Mouse (Mus musculus) bone marrow, adult 2 months (tissue): ENCODE results near the gene Ikzf1.

Experiments used
- CTCF ChIP-seq: fragments of 200-500 bp; IDR thresholded peaks from 2 replicates; pipeline ENCODE4 v1.5.1; 2011; ENCODE audit warnings: low read length, control low read depth; ENCODE audit not compliant: control insufficient read depth, insufficient read depth
- POLR2A ChIP-seq: fragments of 200-500 bp; IDR thresholded peaks from 2 replicates; pipeline ENCODE4 v1.6.1; 2011; ENCODE audit warnings: low read depth, mild to moderate bottlenecking, control low read depth, low read length, borderline replicate concordance; ENCODE audit not compliant: control insufficient read depth

DNA sequence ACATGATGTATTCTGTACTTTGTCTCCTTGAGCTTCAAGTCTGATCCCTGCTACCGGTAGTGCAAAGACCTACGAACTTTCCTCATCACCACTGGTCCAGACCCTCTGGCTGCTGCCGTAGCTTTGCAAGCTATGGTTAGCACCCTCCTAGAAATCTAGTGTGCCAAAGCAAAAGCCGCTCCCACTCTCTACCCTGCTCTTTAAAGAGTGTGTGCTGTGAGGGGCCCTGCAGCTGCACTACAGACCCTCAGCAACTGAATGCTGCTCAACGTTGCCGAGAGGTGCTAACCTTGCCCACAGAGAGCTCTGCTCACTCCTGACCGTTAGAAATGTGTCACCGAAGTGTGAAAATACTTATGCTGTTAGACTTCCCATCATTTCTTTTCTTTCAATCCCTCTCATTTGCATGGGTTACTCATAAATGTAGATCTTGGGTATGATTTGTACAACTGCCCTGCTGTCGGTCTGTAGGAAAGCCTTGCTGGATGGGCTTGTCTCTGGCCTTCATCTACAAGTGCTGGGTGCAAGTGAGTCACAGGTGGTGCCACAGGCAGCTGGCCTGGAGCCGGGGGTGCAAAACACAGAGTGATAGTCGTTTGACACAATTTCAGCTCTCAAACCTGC is 40.6 kb downstream of the Ikzf1 start:
- TF ChIP-seq CTCF (no peak), POLR2A (no peak)
